Mouse (Mus musculus): ENCODE measurements around the gene Coro1c.

DNA sequence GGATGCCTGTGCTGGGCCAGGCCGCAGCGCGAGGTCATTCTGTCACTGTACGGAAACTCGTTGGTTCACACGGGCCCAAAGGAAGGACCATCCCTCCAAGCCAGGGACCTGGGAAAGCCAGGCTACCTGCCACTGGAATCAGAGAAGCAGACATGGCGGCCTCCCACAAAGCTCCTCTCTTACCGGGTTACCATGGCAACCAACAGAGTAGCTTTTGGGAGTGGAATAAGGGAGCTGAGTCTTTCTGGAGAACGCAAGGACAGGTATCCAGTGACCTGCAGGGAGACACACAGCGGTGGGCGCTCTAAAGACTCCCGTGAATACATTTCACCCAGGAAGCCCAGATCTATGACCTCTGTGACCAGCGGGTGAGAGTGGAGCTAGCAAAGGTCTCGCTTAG lies 90.0 kb downstream of the Coro1c start:
- TF ChIP-seq CTCF (IDR thresholded peaks at IDR 0.05; ENCODE audit: control insufficient read depth, insufficient read depth, insufficient replicate concordance, low read depth, low read length) (no peak), POLR2A (IDR thresholded peaks at IDR 0.05; ENCODE audit: control insufficient read depth, low read depth, low read length) (peak; percentile 23; the same call in 1 of the 2 replicates)

Data from testis, adult 2 months (tissue).